Mouse (Mus musculus): ENCODE measurements around the gene Osbpl10.

DNA sequence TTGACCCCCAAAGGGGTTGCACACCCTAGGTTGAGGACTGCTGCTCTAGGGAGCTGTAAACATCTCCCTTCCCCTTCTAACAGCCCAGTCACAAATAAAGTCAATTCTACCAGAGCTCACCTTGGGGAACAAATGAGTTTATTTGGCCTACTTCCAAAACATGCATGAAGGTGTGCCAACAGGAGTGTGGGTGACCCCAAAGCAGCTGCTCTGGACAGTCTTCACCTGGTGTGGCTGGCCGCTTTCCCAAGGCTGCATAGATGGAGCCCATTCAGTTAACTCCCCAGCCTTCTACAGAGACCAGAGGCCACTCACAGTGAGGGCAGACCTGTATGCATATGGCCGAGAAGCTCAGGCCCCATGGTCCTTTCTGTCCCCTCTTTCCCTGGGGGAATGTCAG is 43.0 kb downstream of the Osbpl10 start:
- TF ChIP-seq KAT2A (IDR thresholded peaks at IDR 0.05; ENCODE audit: insufficient replicate concordance, low read length) = no peak
- TF ChIP-seq POLR2A (IDR thresholded peaks at IDR 0.05; ENCODE audit: low read depth, low read length) = no peak
- TF ChIP-seq CTCF (conservative IDR thresholded peaks at IDR 0.05 in 1 of 2, IDR thresholded peaks at IDR 0.05 in 1 of 2; ENCODE audit: low read depth in 2 of 2, low read length in 2 of 2) = no peak
- no peak for TF ChIP-seq SMC3 (IDR thresholded peaks at IDR 0.05; ENCODE audit: low read depth, low read length)
- TF ChIP-seq USF1 (IDR thresholded peaks at IDR 0.05; ENCODE audit: low read depth, low read length) = no peak

Data from CH12.LX (cell line).